ENCODE assay signal across 9 mouse cellular contexts in genomic region chr4:117041283-117041721, GRCm38 (mm10). TPM values are rescaled to one million over a fixed set of nuclear protein-coding genes. Genes with fewer than 3 reads are reported as not detected.
DNase-seq lines count a peak whose midpoint lies in the region; ATAC-seq and TF ChIP-seq lines count a peak whose summit lies in the region.
"Had no signal": no experiment of that assay in that cellular context is flagged by ENCODE, and none has a peak within 500 bp of the region (broad histone marks: within the 10 kb centered on the region; RNA-seq: fewer than 3 reads in every experiment).

No protein-coding gene starts in this region.

- H3K36me3 ChIP-seq in forebrain, embryonic 11.5 days (ENCODE audit: control insufficient read depth, insufficient read depth, low read length) = no peaks in the 10 kb centered on the region
- peaks cover 25% of the 10 kb centered on the region for H3K36me3 ChIP-seq in forebrain, embryonic 10.5 days (replicated peaks)
- H3K36me3 ChIP-seq in kidney, adult 2 months (ENCODE audit: control insufficient read depth, insufficient read depth, low read length) = no peaks in the 10 kb centered on the region
- H3K36me3 ChIP-seq: embryonic facial prominence, embryonic 13.5 days had no signal

- peak overlapping the region; percentile 39; the same call in 1 of the 2 replicates for H3K27ac ChIP-seq in forebrain, embryonic 11.5 days (ENCODE audit: low read depth, low read length)
- H3K27ac ChIP-seq in forebrain, embryonic 10.5 days = no peak overlapping the region
- H3K27ac ChIP-seq in kidney, adult 2 months (ENCODE audit: insufficient read depth, low read depth, low read length) = peak overlapping the region; percentile 48

- TF ChIP-seq CTCF in kidney, adult 2 months (conservative IDR thresholded peaks at IDR 0.05; ENCODE audit: insufficient read depth, insufficient read length, low read depth, low read length) = no peak

- no peaks in the 10 kb centered on the region for H3K27me3 ChIP-seq in forebrain, embryonic 11.5 days (ENCODE audit: control insufficient read depth, insufficient read depth, low read length)
- no peaks in the 10 kb centered on the region for H3K27me3 ChIP-seq in forebrain, embryonic 10.5 days (ENCODE audit: poor library complexity, severe bottlenecking)
- no peaks in the 10 kb centered on the region for H3K27me3 ChIP-seq in kidney, adult 2 months (replicated peaks; ENCODE audit: control insufficient read depth, insufficient read depth, low read length)
- H3K27me3 ChIP-seq: embryonic facial prominence, embryonic 13.5 days had no signal

- no peak overlapping the region for H3K4me3 ChIP-seq in forebrain, embryonic 11.5 days (ENCODE audit: low read depth, low read length)
- no peak overlapping the region for H3K4me3 ChIP-seq in forebrain, embryonic 10.5 days
- no peak overlapping the region for H3K4me3 ChIP-seq in kidney, adult 2 months (ENCODE audit: insufficient read depth, low read depth, low read length)
- H3K4me3 ChIP-seq: embryonic facial prominence, embryonic 13.5 days had no signal

- no peak for DNase-seq in forebrain, embryonic 11.5 days (ENCODE audit: low spot score)
- DNase-seq in forebrain, embryonic 10.5 days (ENCODE audit: extremely low spot score, low spot score) = no peak
- DNase-seq in cerebellum, adult 11 months = peak; percentile 20
- DNase-seq in gastrocnemius, postnatal 25 days = peak; percentile 69
- DNase-seq in kidney, adult 2 months = peak; percentile 86
- DNase-seq in lung, postnatal 14 days = peak; percentile 83
- peak; percentile 82 for DNase-seq in yolk sac, embryonic 10.5 days (ENCODE audit: low spot score)
- DNase-seq in embryo, embryonic 9.5 days (ENCODE audit: extremely low spot score) = no peak

- no peak for TF ChIP-seq POLR2A in kidney, adult 2 months (IDR thresholded peaks at IDR 0.05; ENCODE audit: low read depth, low read length)

- no peak overlapping the region for H3K4me2 ChIP-seq in forebrain, embryonic 11.5 days (ENCODE audit: low read depth, low read length, severe bottlenecking)
- H3K4me2 ChIP-seq: embryonic facial prominence, embryonic 13.5 days had no signal

- ATAC-seq in forebrain, embryonic 11.5 days (replicated peaks; ENCODE audit: low FRiP score) = no peak

- H3K9me3 ChIP-seq in forebrain, embryonic 11.5 days (ENCODE audit: control insufficient read depth, low read length) = no peaks in the 10 kb centered on the region
- no peaks in the 10 kb centered on the region for H3K9me3 ChIP-seq in forebrain, embryonic 10.5 days
- H3K9me3 ChIP-seq: embryonic facial prominence, embryonic 13.5 days had no signal

- H3K9ac ChIP-seq in forebrain, embryonic 11.5 days (ENCODE audit: low read length) = no peak overlapping the region
- H3K9ac ChIP-seq: embryonic facial prominence, embryonic 13.5 days had no signal

- 67% methylated on average over 4 of the region's 4 CpGs for WGBS in forebrain, embryonic 11.5 days
- 81% methylated on average over 4 of the region's 4 CpGs for WGBS in forebrain, embryonic 10.5 days
- WGBS in kidney, adult 2 months = 29% methylated on average over 4 of the region's 4 CpGs

- H3K4me1 ChIP-seq in forebrain, embryonic 11.5 days (replicated peaks; ENCODE audit: control insufficient read depth, insufficient read depth, low read length) = no peaks in the 10 kb centered on the region; the same call in 1 of the 2 replicates
- 0 out of 2 replicates have a peak, but pooled peaks cover 6% of the 10 kb centered on the region for H3K4me1 ChIP-seq in forebrain, embryonic 10.5 days
- H3K4me1 ChIP-seq in kidney, adult 2 months (ENCODE audit: control insufficient read depth, insufficient read depth, low read length) = peaks cover 12% of the 10 kb centered on the region

RNA-seq across cellular contexts. Expression of gene Eif2b3, which starts 22.1 kb away (rescaled TPM):
- 45.7 and 47.5 TPM in 2 replicates for polyA plus RNA-seq in forebrain, embryonic 11.5 days (2014; fragmentation: Nextera tagmentation; extraction: Ambion mirVana)
- 52.1 and 55.5 TPM in 2 replicates for polyA plus RNA-seq in forebrain, embryonic 10.5 days (2016; fragmentation: Nextera tagmentation; extraction: Ambion mirVana)
- total RNA-seq in gastrocnemius, postnatal 25 days (2021) = 10 to 100 TPM; 17.6 to 18.4 TPM
- polyA plus RNA-seq in kidney, adult 2 months (2012; rRNA removed) = 8.0 and 9.2 TPM in 2 replicates

RNA-seq across cellular contexts. Expression of gene Hectd3, which starts 46.2 kb away (rescaled TPM):
- 12.7 and 13.7 TPM in 2 replicates for polyA plus RNA-seq in forebrain, embryonic 11.5 days (2014; fragmentation: Nextera tagmentation; extraction: Ambion mirVana)
- polyA plus RNA-seq in forebrain, embryonic 10.5 days (2016; fragmentation: Nextera tagmentation; extraction: Ambion mirVana) = 7.8 and 8.8 TPM in 2 replicates
- 10 to 100 TPM; 13.1 to 14.7 TPM for total RNA-seq in gastrocnemius, postnatal 25 days (2021)
- polyA plus RNA-seq in kidney, adult 2 months (2012; rRNA removed) = 51.9 and 66.1 TPM in 2 replicates

RNA-seq across cellular contexts. Expression of gene Urod, which starts 47.1 kb away (rescaled TPM):
- 84.1 and 88.3 TPM in 2 replicates for polyA plus RNA-seq in forebrain, embryonic 11.5 days (2014; fragmentation: Nextera tagmentation; extraction: Ambion mirVana)
- polyA plus RNA-seq in forebrain, embryonic 10.5 days (2016; fragmentation: Nextera tagmentation; extraction: Ambion mirVana) = 93.8 and 108 TPM in 2 replicates
- 10 to 100 TPM; 59.0 to 59.9 TPM for total RNA-seq in gastrocnemius, postnatal 25 days (2021)
- 107 and 114 TPM in 2 replicates for polyA plus RNA-seq in kidney, adult 2 months (2012; rRNA removed)

RNA-seq across cellular contexts. Expression of gene Ptch2, which starts 54.6 kb away (rescaled TPM):
- 5.8 and 6.4 TPM in 2 replicates for polyA plus RNA-seq in forebrain, embryonic 11.5 days (2014; fragmentation: Nextera tagmentation; extraction: Ambion mirVana)
- 7.3 TPM in 2 replicates for polyA plus RNA-seq in forebrain, embryonic 10.5 days (2016; fragmentation: Nextera tagmentation; extraction: Ambion mirVana)
- total RNA-seq in gastrocnemius, postnatal 25 days (2021) = 1 to 10 TPM; 1.5 to 1.8 TPM
- 5.0 and 7.1 TPM in 2 replicates for polyA plus RNA-seq in kidney, adult 2 months (2012; rRNA removed)

Comparison
In these comparisons a context has a peak if more than half of its experiments do, and no peak if none do; other contexts are left out.
1. DNase-seq: peak in cerebellum, adult 11 months (single experiment), gastrocnemius, postnatal 25 days (single experiment), kidney, adult 2 months (single experiment), lung, postnatal 14 days (single experiment) and yolk sac, embryonic 10.5 days (single experiment); none in forebrain, embryonic 11.5 days (single experiment), forebrain, embryonic 10.5 days (single experiment) and embryo, embryonic 9.5 days (single experiment).